Comparison of ENCODE assay signal across 19 mouse cellular contexts in genomic region chr16:43094756-43095155, GRCm38 (mm10).
A peak's percentile ranks its signal among the peaks of the same experiment; 100 is the strongest.
DNase-seq lines count a peak whose midpoint lies in the region; ATAC-seq lines count a peak whose summit lies in the region.
"Had no signal": no experiment of that assay in that cellular context is flagged by ENCODE, and none has a peak within 500 bp of the region (broad histone marks: within the 10 kb centered on the region; RNA-seq: fewer than 3 reads in every experiment).

No protein-coding gene starts in this region.

- WGBS in forebrain, embryonic 13.5 days = 80% methylated on average over 6 of the region's 6 CpGs
- WGBS in forebrain, embryonic 12.5 days = 85% methylated on average over 6 of the region's 6 CpGs
- WGBS in forebrain, embryonic 16.5 days = 56% methylated on average over 6 of the region's 6 CpGs
- 88% methylated on average over 6 of the region's 6 CpGs for WGBS in midbrain, embryonic 10.5 days

- 0 out of 2 replicates have a peak, but pooled peaks have one; percentile 39 for ATAC-seq in forebrain, embryonic 13.5 days
- ATAC-seq in forebrain, embryonic 12.5 days (ENCODE audit: low FRiP score) = no peak
- peak; percentile 67 for ATAC-seq in forebrain, embryonic 16.5 days
- ATAC-seq: activated CD4-positive, CD25-positive, alpha-beta regulatory T cell, adult 4 months; intestine, embryonic 16.5 days; Patski had no signal

- no peak overlapping the region for H3K4me2 ChIP-seq in forebrain, embryonic 13.5 days
- H3K4me2 ChIP-seq in forebrain, embryonic 12.5 days = no peak overlapping the region
- H3K4me2 ChIP-seq in forebrain, embryonic 16.5 days (ENCODE audit: low read length) = no peak overlapping the region
- H3K4me2 ChIP-seq: heart, embryonic 12.5 days; hindbrain, embryonic 15.5 days; kidney, embryonic 15.5 days had no signal

- H3K27ac ChIP-seq in forebrain, embryonic 13.5 days = no peak overlapping the region
- H3K27ac ChIP-seq in forebrain, embryonic 12.5 days = no peak overlapping the region
- H3K27ac ChIP-seq in forebrain, embryonic 16.5 days (ENCODE audit: low read length) = no peak overlapping the region
- no peak overlapping the region for H3K27ac ChIP-seq in midbrain, embryonic 10.5 days (replicated peaks)
- H3K27ac ChIP-seq: embryonic facial prominence, embryonic 10.5 days; kidney, embryonic 15.5 days had no signal

- H3K36me3 ChIP-seq in forebrain, embryonic 13.5 days (ENCODE audit: poor library complexity, severe bottlenecking) = no peaks in the 10 kb centered on the region
- H3K36me3 ChIP-seq in forebrain, embryonic 12.5 days (replicated peaks) = no peaks in the 10 kb centered on the region
- H3K36me3 ChIP-seq in forebrain, embryonic 16.5 days (ENCODE audit: control insufficient read depth, insufficient read depth) = no peaks in the 10 kb centered on the region
- no peaks in the 10 kb centered on the region for H3K36me3 ChIP-seq in midbrain, embryonic 10.5 days
- H3K36me3 ChIP-seq: embryonic facial prominence, embryonic 10.5 days; heart, embryonic 12.5 days; hindbrain, embryonic 15.5 days; kidney, embryonic 15.5 days had no signal

- H3K9me3 ChIP-seq in forebrain, embryonic 13.5 days (replicated peaks) = no peaks in the 10 kb centered on the region
- H3K9me3 ChIP-seq in forebrain, embryonic 12.5 days = no peaks in the 10 kb centered on the region
- no peaks in the 10 kb centered on the region for H3K9me3 ChIP-seq in forebrain, embryonic 16.5 days (ENCODE audit: control insufficient read depth, low read length)
- H3K9me3 ChIP-seq in midbrain, embryonic 10.5 days (replicated peaks) = no peaks in the 10 kb centered on the region
- H3K9me3 ChIP-seq: embryonic facial prominence, embryonic 10.5 days; heart, embryonic 12.5 days; hindbrain, embryonic 15.5 days; kidney, embryonic 15.5 days had no signal

- no peak overlapping the region for H3K9ac ChIP-seq in forebrain, embryonic 13.5 days
- no peak overlapping the region for H3K9ac ChIP-seq in forebrain, embryonic 12.5 days
- H3K9ac ChIP-seq in forebrain, embryonic 16.5 days (replicated peaks; ENCODE audit: low read depth, low read length) = no peak overlapping the region
- H3K9ac ChIP-seq: heart, embryonic 12.5 days; hindbrain, embryonic 15.5 days; kidney, embryonic 15.5 days had no signal

- DNase-seq in cerebellum, adult 11-12 months = peak; percentile 38
- DNase-seq in cerebellum, adult 11 months = no peak
- DNase-seq in brain, adult 2 months (ENCODE audit: low read depth, low spot score) = peak; percentile 40
- DNase-seq in midbrain, embryonic 10.5 days (ENCODE audit: low spot score) = no peak
- DNase-seq: adrenal gland, postnatal 14 days; gastrocnemius, postnatal 14 days; heart, postnatal 36 days; kidney, adult 2 months had no signal

- no peak overlapping the region for H3K4me3 ChIP-seq in forebrain, embryonic 13.5 days
- no peak overlapping the region for H3K4me3 ChIP-seq in forebrain, embryonic 12.5 days (replicated peaks)
- H3K4me3 ChIP-seq in forebrain, embryonic 16.5 days (replicated peaks; ENCODE audit: low read length) = no peak overlapping the region
- no peak overlapping the region for H3K4me3 ChIP-seq in midbrain, embryonic 10.5 days
- H3K4me3 ChIP-seq: embryonic facial prominence, embryonic 10.5 days; heart, embryonic 12.5 days; hindbrain, embryonic 15.5 days; kidney, embryonic 15.5 days had no signal

- peaks cover 26% of the 10 kb centered on the region for H3K4me1 ChIP-seq in forebrain, embryonic 13.5 days
- H3K4me1 ChIP-seq in forebrain, embryonic 12.5 days = peaks cover 5% of the 10 kb centered on the region
- peaks cover 11% of the 10 kb centered on the region for H3K4me1 ChIP-seq in forebrain, embryonic 16.5 days (replicated peaks; ENCODE audit: control insufficient read depth, insufficient read depth, low read length)
- H3K4me1 ChIP-seq in midbrain, embryonic 10.5 days = peaks cover 5% of the 10 kb centered on the region; the same call in 1 of the 2 replicates
- H3K4me1 ChIP-seq: embryonic facial prominence, embryonic 10.5 days; heart, embryonic 12.5 days; hindbrain, embryonic 15.5 days; kidney, embryonic 15.5 days had no signal

- no peaks in the 10 kb centered on the region for H3K27me3 ChIP-seq in forebrain, embryonic 13.5 days
- no peaks in the 10 kb centered on the region for H3K27me3 ChIP-seq in forebrain, embryonic 12.5 days
- no peaks in the 10 kb centered on the region for H3K27me3 ChIP-seq in forebrain, embryonic 16.5 days (replicated peaks; ENCODE audit: control insufficient read depth, insufficient read depth, low read length)
- no peaks in the 10 kb centered on the region for H3K27me3 ChIP-seq in midbrain, embryonic 10.5 days (ENCODE audit: low read depth, poor library complexity, severe bottlenecking)
- H3K27me3 ChIP-seq: CH12.LX; heart, embryonic 12.5 days; hindbrain, embryonic 15.5 days; kidney, embryonic 15.5 days; Patski had no signal

Comparison
In these comparisons a context has a peak if more than half of its experiments do, and no peak if none do; other contexts are left out.
1. DNase-seq: peak in cerebellum, adult 11-12 months (single experiment) and brain, adult 2 months (single experiment); none in cerebellum, adult 11 months (single experiment) and midbrain, embryonic 10.5 days (single experiment).